Mouse (Mus musculus): Measurements from ENCODE around the gene Lmf1. TPM values are rescaled to one million over a fixed set of nuclear protein-coding genes. Genes with fewer than 3 reads are reported as not detected.

The Lmf1 gene
- polyA plus RNA-seq, 1 experiment from 2014 or later = 26.9 TPM

DNA sequence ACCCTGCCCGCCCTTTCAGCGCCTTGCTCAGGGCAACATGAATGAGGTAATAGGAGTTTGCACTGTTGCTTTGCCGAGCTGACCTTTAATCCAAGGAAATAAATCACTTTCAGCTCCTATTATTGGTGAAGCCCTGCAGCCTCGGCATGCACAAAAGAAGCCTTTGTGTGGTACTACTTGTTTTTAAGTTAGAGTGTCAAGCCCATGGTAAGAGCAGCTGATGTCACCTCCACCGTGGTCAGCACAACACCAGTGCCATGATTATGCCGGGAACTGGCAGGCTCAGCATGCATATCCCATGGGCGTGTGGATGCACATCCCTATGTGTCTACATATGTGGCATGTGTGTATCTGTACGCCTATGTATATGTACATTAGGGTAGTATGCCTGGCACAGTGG lies 56.5 kb downstream of the Lmf1 start:
- H3K36me3 ChIP-seq (ENCODE audit: control insufficient read depth, insufficient read depth, low read length) = no peaks in the 10 kb centered on the region
- no peak overlapping the region for H3K9ac ChIP-seq (ENCODE audit: low read depth, low read length)
- DNase-seq (ENCODE audit: low spot score) (peak; percentile 66), ATAC-seq (ENCODE audit: low FRiP score) (peak; percentile 61)
- peaks cover 7% of the 10 kb centered on the region; the same call in 1 of the 2 replicates for H3K4me1 ChIP-seq (replicated peaks; ENCODE audit: control insufficient read depth, insufficient read depth, low read length)
- no peak overlapping the region for H3K4me3 ChIP-seq (ENCODE audit: low read depth, low read length)
- no peaks in the 10 kb centered on the region for H3K27me3 ChIP-seq (ENCODE audit: control insufficient read depth, insufficient read depth, low read length)
- H3K27ac ChIP-seq (ENCODE audit: low read depth, low read length) = peak overlapping the region; percentile 72
- H3K4me2 ChIP-seq (replicated peaks; ENCODE audit: low read depth, low read length) = 0 out of 2 replicates have a peak overlapping the region, but pooled peaks have one; percentile 9
- WGBS = 39% methylated on average over 8 of the region's 8 CpGs
- H3K9me3 ChIP-seq (ENCODE audit: control insufficient read depth, low read length) = no peaks in the 10 kb centered on the region

DNA sequence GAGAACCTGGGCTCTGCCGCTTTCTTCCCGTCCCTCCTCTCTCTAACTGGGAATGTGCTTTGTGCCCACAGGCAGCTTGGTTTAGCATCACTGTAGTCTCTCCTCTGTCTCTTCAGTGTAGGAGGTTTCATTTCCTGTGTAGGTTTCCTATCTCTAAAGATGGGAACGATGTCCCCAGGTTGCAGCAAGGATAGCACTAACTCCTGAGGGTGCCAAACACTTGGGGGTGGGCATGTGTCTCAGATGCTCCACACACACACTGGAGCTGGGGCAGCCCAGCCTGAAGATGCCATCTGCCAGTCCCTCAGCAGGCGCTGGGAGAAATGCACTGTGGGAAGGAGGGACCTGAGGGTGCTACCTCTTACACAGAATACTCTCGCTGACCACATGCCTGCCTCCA lies 56.9 kb downstream of the Lmf1 start:
- peaks cover 7% of the 10 kb centered on the region; the same call in 1 of the 2 replicates for H3K4me1 ChIP-seq (replicated peaks; ENCODE audit: control insufficient read depth, insufficient read depth, low read length)
- 79% methylated on average over 5 of the region's 5 CpGs for WGBS

DNA sequence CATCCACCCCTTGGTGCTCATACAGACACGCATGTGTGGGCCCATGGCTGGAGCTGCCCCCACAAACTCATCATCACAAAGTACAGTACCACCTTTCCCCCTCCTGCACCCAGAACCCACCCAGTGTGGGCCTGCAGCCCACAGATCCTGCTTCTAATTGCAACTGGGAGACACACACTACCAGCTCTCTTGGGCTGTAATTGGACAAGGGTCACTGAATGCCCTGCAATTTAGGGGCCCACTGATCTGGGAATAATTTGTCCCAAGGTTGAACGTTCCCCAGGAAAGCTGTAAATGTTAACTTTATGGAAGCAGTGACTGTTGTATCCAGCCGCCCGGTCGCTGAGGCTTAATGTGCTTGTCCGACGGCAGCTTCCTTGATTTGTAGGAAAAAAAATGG lies 59.1 kb downstream of the Lmf1 start:
- no peak for DNase-seq (ENCODE audit: low spot score)
- no peaks in the 10 kb centered on the region for H3K36me3 ChIP-seq (ENCODE audit: control insufficient read depth, insufficient read depth, low read length)

More for the DNA sequence above, 56.9 kb downstream of the Lmf1 start:
- no peaks in the 10 kb centered on the region for H3K9me3 ChIP-seq (ENCODE audit: control insufficient read depth, low read length)
- H3K27me3 ChIP-seq (ENCODE audit: control insufficient read depth, insufficient read depth, low read length) = no peaks in the 10 kb centered on the region
- H3K4me3 ChIP-seq (ENCODE audit: low read depth, low read length) = no peak overlapping the region
- DNase-seq (ENCODE audit: low spot score) (no peak), ATAC-seq (ENCODE audit: low FRiP score) (no peak)
- H3K9ac ChIP-seq (ENCODE audit: low read depth, low read length) = no peak overlapping the region
- no peaks in the 10 kb centered on the region for H3K36me3 ChIP-seq (ENCODE audit: control insufficient read depth, insufficient read depth, low read length)
- 0 out of 2 replicates have a peak overlapping the region, but pooled peaks have one; percentile 9 for H3K4me2 ChIP-seq (replicated peaks; ENCODE audit: low read depth, low read length)
- H3K27ac ChIP-seq (ENCODE audit: low read depth, low read length) = peak overlapping the region; percentile 70

DNA sequence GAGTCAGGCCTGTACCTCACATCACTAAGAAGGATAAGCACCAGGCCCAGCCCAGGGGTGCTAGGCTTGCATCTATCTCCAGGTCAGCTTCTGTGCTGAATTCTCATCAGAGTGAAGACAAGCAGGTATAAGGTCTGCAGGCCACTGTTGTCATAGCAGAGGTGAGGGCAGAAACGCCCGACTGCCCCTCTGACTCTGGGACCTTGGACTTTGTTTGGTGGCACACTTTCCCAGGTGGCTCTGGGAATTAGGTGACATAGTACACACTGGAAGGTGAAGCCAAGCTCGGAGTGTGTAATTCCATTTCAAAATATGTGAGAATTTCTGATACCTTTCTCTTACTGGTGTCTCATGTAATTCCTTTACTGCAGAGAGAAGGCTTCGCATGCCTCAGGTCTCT lies 59.6 kb downstream of the Lmf1 start:
- H3K9me3 ChIP-seq (ENCODE audit: control insufficient read depth, low read length) = no peaks in the 10 kb centered on the region
- DNase-seq (ENCODE audit: low spot score) = no peak
- peaks cover 9% of the 10 kb centered on the region; the same call in 1 of the 2 replicates for H3K4me1 ChIP-seq (replicated peaks; ENCODE audit: control insufficient read depth, insufficient read depth, low read length)
- no peaks in the 10 kb centered on the region for H3K27me3 ChIP-seq (ENCODE audit: control insufficient read depth, insufficient read depth, low read length)
- no peak overlapping the region for H3K27ac ChIP-seq (ENCODE audit: low read depth, low read length)
- no peak overlapping the region for H3K9ac ChIP-seq (ENCODE audit: low read depth, low read length)
- no peak overlapping the region for H3K4me2 ChIP-seq (replicated peaks; ENCODE audit: low read depth, low read length)
- 92% methylated on average over 4 of the region's 4 CpGs for WGBS
- no peaks in the 10 kb centered on the region for H3K36me3 ChIP-seq (ENCODE audit: control insufficient read depth, insufficient read depth, low read length)
- H3K4me3 ChIP-seq (ENCODE audit: low read depth, low read length) = no peak overlapping the region
- no peak for ATAC-seq (ENCODE audit: low FRiP score)

More for the DNA sequence above, 59.1 kb downstream of the Lmf1 start:
- Histone ChIP-seq H3K27ac (ENCODE audit: low read depth, low read length) (no peak overlapping the region), H3K4me2 (replicated peaks; ENCODE audit: low read depth, low read length) (no peak overlapping the region), H3K4me3 (ENCODE audit: low read depth, low read length) (no peak overlapping the region), H3K9me3 (ENCODE audit: control insufficient read depth, low read length) (no peaks in the 10 kb centered on the region), H3K9ac (ENCODE audit: low read depth, low read length) (no peak overlapping the region), H3K4me1 (replicated peaks; ENCODE audit: control insufficient read depth, insufficient read depth, low read length) (peaks cover 7% of the 10 kb centered on the region; the same call in 1 of the 2 replicates), H3K27me3 (ENCODE audit: control insufficient read depth, insufficient read depth, low read length) (no peaks in the 10 kb centered on the region)
- WGBS = 80% methylated on average over 7 of the region's 7 CpGs
- ATAC-seq (ENCODE audit: low FRiP score) = no peak

DNA sequence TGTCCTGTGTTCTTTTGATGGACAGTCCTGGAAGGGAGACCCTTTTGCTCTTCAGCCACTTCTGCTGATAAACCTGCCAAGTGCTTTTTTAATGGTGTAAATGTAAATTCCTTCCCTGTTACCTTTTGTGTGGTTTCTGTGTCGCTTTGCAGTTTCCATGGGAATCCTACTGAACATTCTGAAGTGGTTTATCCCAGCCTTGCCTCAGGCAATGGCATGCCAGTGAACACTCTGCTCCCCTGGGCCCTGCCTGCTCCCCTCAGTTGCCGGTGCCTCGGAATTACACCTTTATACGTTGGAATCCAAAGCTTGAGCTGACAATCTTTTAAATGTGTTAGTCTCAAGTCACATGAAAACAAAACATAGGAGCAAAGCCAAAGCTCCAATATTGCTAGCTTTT lies 62.1 kb downstream of the Lmf1 start:
- no peaks in the 10 kb centered on the region for H3K36me3 ChIP-seq (ENCODE audit: control insufficient read depth, insufficient read depth, low read length)
- H3K4me2 ChIP-seq (replicated peaks; ENCODE audit: low read depth, low read length) = no peak overlapping the region
- H3K9me3 ChIP-seq (ENCODE audit: control insufficient read depth, low read length) = no peaks in the 10 kb centered on the region
- no peak overlapping the region for H3K9ac ChIP-seq (ENCODE audit: low read depth, low read length)
- H3K4me1 ChIP-seq (replicated peaks; ENCODE audit: control insufficient read depth, insufficient read depth, low read length) = peaks cover 10% of the 10 kb centered on the region; the same call in 1 of the 2 replicates
- DNase-seq (ENCODE audit: low spot score) (no peak), ATAC-seq (ENCODE audit: low FRiP score) (no peak)
- H3K27me3 ChIP-seq (ENCODE audit: control insufficient read depth, insufficient read depth, low read length) = no peaks in the 10 kb centered on the region
- no peak overlapping the region for H3K4me3 ChIP-seq (ENCODE audit: low read depth, low read length)
- WGBS = 75% methylated on average over 4 of the region's 4 CpGs
- no peak overlapping the region for H3K27ac ChIP-seq (ENCODE audit: low read depth, low read length)

DNA sequence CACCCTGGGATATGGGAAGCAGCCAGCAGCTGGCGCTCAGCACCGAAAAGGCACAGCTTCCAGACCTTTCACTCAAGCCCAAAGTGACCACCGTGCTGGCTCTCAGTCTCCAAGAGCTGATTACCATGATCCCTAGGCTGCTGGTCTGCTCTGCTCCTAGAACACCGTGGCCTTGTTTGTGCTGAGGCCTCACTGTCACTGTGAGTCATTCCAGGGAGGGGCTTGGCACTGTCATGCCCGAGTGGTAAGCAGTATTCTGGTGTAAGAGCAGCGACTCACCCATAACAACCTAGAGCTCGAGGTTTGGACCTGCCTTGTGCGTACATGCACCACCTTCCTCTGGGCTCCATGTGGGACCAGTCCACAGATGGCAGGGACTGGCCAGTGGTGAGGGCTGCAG lies 63.1 kb downstream of the Lmf1 start:
- Histone ChIP-seq H3K9ac (ENCODE audit: low read depth, low read length) (no peak overlapping the region), H3K27ac (ENCODE audit: low read depth, low read length) (no peak overlapping the region)

DNA sequence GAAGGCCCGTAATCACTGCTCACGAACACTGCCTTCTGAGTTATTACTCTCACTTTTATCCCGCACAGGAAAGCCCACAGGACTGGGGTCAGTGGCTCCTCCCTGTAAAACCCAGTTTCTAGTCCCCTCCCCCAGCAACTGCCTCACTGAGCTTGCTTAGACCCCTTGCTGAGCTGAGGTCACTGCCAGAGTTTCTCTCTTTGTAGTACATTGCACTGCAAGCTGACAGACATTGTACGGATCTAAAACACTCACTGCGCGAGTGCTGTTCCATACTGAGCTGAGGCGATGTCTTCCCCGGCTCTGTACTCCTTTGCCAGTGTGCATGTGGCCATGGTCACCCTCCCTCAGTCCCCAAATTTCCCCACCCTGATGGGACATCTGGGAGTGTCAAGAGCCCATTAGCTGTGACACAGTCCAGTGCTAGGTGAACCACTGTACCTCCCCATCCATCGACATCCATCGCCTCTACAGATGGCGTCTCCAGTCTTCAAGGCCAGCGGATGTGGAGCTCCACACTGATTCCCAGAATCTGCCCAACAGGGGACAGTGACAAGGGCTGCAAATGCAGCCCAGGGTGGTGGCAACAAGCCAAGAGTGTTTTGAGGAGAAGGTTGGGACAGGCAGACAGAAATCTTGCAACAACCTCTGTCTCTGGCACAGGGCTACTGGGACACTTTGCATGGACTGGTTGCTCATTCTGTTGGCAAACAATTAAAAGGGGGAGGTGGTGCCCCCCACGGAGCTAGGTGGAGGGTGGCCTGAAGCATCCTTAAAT lies 64.8 kb downstream of the Lmf1 start:
- peaks cover 6% of the 10 kb centered on the region; the same call in 1 of the 2 replicates for H3K4me1 ChIP-seq (replicated peaks; ENCODE audit: control insufficient read depth, insufficient read depth, low read length)
- H3K27ac ChIP-seq (ENCODE audit: low read depth, low read length) = peak overlapping the region; percentile 60
- H3K4me3 ChIP-seq (ENCODE audit: low read depth, low read length) = no peak overlapping the region
- H3K4me2 ChIP-seq (replicated peaks; ENCODE audit: low read depth, low read length) = no peak overlapping the region
- ATAC-seq (ENCODE audit: low FRiP score) = no peak
- H3K9ac ChIP-seq (ENCODE audit: low read depth, low read length) = no peak overlapping the region
- H3K9me3 ChIP-seq (ENCODE audit: control insufficient read depth, low read length) = no peaks in the 10 kb centered on the region
- H3K36me3 ChIP-seq (ENCODE audit: control insufficient read depth, insufficient read depth, low read length) = no peaks in the 10 kb centered on the region
- 52% methylated on average over 13 of the region's 13 CpGs for WGBS
- peak; percentile 33 for DNase-seq (ENCODE audit: low spot score)
- no peaks in the 10 kb centered on the region for H3K27me3 ChIP-seq (ENCODE audit: control insufficient read depth, insufficient read depth, low read length)

More for the DNA sequence above, 63.1 kb downstream of the Lmf1 start:
- DNase-seq (ENCODE audit: low spot score) (no peak), ATAC-seq (ENCODE audit: low FRiP score) (no peak)
- Histone ChIP-seq H3K4me3 (ENCODE audit: low read depth, low read length) (no peak overlapping the region), H3K36me3 (ENCODE audit: control insufficient read depth, insufficient read depth, low read length) (no peaks in the 10 kb centered on the region), H3K27me3 (ENCODE audit: control insufficient read depth, insufficient read depth, low read length) (no peaks in the 10 kb centered on the region), H3K9me3 (ENCODE audit: control insufficient read depth, low read length) (no peaks in the 10 kb centered on the region), H3K4me2 (replicated peaks; ENCODE audit: low read depth, low read length) (no peak overlapping the region), H3K4me1 (replicated peaks; ENCODE audit: control insufficient read depth, insufficient read depth, low read length) (peaks cover 6% of the 10 kb centered on the region; the same call in 1 of the 2 replicates)
- 82% methylated on average over 8 of the region's 8 CpGs for WGBS

DNA sequence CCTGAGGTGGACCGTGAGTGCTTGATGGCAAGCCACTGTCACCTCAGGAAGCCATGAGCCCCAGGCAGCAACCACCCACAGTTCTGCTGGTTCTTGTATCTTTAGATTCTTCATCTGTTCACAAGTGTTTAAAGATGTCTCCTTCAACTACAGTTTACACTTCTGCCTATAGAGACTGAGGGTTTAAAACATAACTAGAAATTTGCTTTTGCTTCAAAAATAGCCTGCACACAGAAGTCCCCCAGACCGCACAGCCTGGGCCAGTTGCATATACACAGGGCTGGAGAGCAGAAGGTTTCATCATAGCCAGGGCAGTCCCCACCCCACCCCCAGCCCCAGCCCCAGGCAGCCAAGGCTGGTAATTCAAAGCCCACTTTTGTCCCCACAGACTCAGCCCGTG lies 65.9 kb downstream of the Lmf1 start:
- Histone ChIP-seq H3K27ac (ENCODE audit: low read depth, low read length) (no peak overlapping the region), H3K4me3 (ENCODE audit: low read depth, low read length) (no peak overlapping the region), H3K9me3 (ENCODE audit: control insufficient read depth, low read length) (no peaks in the 10 kb centered on the region), H3K4me2 (replicated peaks; ENCODE audit: low read depth, low read length) (no peak overlapping the region), H3K4me1 (replicated peaks; ENCODE audit: control insufficient read depth, insufficient read depth, low read length) (peaks cover 6% of the 10 kb centered on the region; the same call in 1 of the 2 replicates), H3K27me3 (ENCODE audit: control insufficient read depth, insufficient read depth, low read length) (no peaks in the 10 kb centered on the region), H3K36me3 (ENCODE audit: control insufficient read depth, insufficient read depth, low read length) (no peaks in the 10 kb centered on the region), H3K9ac (ENCODE audit: low read depth, low read length) (no peak overlapping the region)
- DNase-seq (ENCODE audit: low spot score) = no peak
- WGBS = 95% methylated on average over 3 of the region's 3 CpGs
- no peak for ATAC-seq (ENCODE audit: low FRiP score)

DNA sequence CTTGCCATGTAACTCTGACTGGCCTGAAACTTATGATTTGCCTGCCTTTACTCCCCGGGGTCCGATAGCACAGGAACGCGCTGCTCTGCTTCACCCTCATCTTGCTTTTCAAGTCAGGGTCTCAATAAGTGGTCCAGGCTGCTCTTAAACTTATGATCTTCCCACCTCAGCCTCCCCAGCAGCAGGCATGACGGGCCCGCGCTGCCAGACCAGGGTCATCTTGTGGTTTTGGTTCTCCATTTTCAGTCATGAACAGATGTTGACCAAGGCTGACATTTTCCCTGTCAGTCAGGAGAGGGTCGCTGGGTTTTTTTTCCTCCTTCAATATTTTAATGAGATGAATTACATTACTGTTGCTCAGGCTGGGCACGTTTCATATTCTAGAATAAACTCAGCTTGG lies 66.8 kb downstream of the Lmf1 start:
- Histone ChIP-seq H3K27ac (ENCODE audit: low read depth, low read length) (no peak overlapping the region), H3K36me3 (ENCODE audit: control insufficient read depth, insufficient read depth, low read length) (no peaks in the 10 kb centered on the region), H3K9ac (ENCODE audit: low read depth, low read length) (no peak overlapping the region), H3K4me2 (replicated peaks; ENCODE audit: low read depth, low read length) (no peak overlapping the region), H3K4me1 (replicated peaks; ENCODE audit: control insufficient read depth, insufficient read depth, low read length) (peaks cover 6% of the 10 kb centered on the region; the same call in 1 of the 2 replicates), H3K9me3 (ENCODE audit: control insufficient read depth, low read length) (no peaks in the 10 kb centered on the region), H3K4me3 (ENCODE audit: low read depth, low read length) (no peak overlapping the region), H3K27me3 (ENCODE audit: control insufficient read depth, insufficient read depth, low read length) (no peaks in the 10 kb centered on the region)
- ATAC-seq (ENCODE audit: low FRiP score) (no peak), DNase-seq (ENCODE audit: low spot score) (no peak)
- 81% methylated on average over 9 of the region's 9 CpGs for WGBS

Measured in hindbrain, embryonic 11.5 days (tissue).